Mouse (Mus musculus): ENCODE results near the gene Cnnm3.

Cnnm3 gene

DNA sequence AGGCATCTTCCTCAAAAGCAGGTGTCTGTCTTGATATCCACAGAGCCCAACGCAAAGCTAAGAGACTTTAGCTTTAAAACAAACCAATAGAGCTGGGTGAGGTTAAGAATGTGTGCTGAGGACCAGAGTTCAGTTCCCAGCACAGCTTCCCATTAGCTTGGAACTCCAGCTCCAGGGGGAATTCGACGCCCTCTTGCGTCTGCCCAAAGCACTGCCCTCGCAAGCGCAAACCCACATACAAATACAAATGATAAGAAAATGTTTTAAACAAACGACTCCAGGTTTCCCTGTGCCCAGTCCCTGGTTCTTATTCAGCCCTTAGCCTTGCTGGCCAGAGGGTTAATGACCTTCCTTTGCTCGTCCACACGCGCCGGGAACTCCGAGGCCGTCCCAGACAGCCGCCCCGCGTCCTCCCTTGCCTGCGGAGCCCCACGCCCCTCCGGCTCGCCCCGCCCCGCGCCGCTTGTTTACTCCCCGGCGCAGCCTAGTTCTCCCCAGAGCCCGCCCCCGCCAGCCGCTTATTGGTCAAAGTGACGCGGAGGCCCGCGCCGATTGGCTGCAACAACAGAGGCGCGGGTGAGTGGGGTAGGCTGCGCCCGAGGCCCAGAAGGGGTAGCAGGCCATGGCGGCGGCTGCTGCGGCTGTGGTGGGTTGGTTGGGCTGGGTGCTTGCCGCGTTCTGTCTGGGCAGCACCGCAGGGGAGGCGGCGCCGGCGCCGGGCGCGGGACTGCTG is at the start of gene Cnnm3:
TSS of gene Cnnm3 (plus strand) at position 579 of the 733 bp plus-strand sequence.
- peak; percentile 98 for DNase-seq (ENCODE audit: low spot score in 2 of 2)

GRCm38 (mm10) chr1:36465641-36466160 is 46.0 kb upstream of the Cnnm3 start:
- no peak for DNase-seq (ENCODE audit: low spot score in 2 of 2)

DNA sequence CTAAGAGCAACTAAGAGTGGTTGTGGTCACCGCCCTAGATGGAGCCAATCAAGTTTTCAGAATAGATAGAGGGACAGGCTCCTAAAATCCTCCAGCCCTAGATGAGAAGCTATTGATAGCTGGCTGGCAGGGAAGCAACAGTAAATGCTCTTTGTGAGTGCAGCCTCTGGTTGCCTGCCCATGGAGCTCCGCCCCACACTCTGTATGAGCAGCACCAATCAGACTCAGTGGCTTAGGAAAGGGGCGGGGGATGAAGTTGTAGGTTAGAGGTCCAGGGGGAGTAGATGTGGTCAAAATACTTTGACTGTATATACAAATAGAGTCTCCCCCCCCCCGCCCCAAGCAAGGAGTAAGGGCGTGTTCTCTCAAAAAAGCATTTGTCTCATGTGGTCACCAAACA is 44.2 kb upstream of the Cnnm3 start:
- no peak for DNase-seq (ENCODE audit: low spot score in 2 of 2)

DNA sequence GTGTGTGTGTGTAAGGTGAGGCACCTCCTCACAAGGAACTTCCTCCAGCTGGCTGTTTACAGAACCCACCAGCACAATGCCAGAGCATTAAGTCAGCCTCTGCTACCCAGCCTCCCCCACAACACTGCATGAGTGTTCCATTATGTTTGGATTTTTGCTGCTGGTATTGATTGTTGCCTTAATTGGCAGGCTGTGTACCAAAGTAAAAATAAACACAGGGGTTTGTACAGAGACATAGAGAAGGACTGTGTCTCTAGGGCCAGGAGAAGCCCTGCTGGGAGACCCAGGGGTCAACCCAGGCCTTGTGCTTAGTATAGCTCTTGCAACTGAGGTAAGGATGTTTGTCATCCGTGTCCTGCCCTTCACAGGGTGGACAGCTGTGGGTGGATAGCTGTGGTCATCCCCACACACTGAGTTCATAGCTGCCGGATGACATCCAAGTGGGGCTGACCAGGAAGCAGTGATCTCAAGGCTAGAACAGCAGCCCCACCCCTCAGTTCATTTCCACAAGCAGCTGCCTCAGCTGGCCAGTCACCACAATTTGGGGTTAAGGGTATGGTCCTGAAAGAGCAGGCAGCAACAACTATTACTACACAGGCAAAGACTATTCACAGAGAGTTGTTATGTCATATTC is 41.7 kb upstream of the Cnnm3 start:
- no peak for DNase-seq (ENCODE audit: low spot score in 2 of 2)

DNA sequence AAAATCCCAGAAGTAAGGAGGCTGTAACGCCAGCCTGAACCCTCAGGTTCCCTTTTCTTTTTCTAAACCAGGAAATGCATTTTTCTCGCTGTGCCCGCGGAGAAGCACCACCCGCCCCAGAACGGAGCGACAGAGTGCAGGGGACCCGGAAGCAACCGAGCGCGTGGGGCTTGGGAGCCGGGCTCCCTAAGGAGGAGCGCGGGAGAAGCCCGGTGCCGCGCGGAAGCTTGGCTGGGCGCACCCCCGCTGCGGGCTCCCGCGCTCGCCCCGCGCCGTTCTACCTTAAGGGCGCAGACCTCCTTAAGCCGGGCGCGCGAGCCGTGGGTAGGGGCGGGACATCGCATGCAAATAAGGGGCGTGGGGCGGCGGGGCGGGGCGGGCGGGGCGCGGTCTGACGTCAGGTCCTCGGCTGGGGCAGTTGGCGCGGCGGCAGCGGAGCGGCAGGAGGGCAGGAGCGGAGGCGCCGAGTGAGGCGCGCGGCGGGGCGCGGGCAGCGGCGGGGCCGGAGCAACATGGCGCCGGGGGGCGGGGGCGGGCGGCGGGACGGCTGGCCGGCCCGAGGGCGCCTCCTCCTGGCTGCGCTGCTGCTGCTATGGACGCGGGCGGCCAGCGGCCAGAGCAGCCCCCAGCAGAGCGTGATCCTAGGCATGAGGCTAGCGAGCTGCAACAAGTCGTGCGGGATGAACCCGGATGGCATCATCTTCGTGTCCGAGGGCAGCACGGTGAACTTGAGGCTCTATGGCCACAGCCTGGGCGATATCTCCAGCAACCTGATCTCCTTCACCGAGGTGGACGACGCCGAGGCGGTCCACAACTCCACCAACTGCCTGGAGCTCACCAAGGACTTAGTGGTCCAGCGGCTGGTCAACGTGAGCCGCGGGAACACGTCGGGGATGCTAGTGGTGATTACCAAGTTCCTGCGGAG is 40.2 kb upstream of the Cnnm3 start, which contains the start of gene Cnnm4:
TSS of gene Cnnm4 (plus strand) at position 440 of the 925 bp plus-strand sequence.
- peak; percentile 79 to 83 for DNase-seq (ENCODE audit: low spot score in 2 of 2)

DNA sequence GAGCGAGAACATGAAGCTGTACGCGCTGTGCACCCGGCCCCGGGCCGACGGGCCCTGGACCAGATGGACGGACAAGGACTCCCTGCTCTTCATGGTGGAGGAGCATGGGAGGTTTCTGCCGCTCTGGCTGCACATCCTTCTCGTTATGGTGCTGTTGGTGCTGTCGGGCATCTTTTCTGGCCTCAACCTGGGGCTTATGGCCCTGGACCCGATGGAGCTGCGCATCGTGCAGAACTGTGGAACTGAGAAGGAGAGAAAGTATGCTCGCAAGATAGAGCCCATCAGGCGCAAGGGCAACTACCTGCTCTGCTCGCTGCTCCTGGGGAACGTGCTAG is 39.6 kb upstream of the Cnnm3 start:
- DNase-seq (ENCODE audit: low spot score in 2 of 2), result no peak

DNA sequence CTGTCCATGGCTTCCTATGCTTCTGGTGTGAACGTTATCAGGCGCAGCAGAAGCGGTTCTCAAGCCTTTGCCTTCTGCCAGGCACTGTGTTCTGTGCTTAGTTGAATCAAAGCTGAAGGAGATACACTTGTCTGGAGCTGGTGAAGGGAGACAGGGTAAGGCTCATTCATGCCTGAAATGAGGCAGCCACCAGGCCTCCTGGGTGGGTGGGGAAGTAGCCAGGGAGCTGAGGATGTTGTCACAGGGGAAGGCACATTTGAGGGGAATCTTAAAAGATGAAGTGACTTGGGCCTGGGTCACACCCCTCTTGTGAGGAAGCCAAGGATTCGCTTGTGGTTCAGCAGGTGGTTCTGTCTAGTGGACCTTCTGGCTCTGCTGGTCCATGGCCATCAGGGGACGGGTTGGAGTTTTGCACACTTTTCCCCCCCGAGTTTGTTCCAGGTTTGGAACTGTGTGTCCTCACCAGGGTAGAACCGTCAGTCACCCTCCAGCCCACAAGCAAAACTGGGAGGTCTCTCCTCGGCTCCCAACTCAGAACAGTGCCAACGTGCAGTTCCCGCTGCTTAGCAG is 38.4 kb upstream of the Cnnm3 start:
- no peak for DNase-seq (ENCODE audit: low spot score in 2 of 2)

- no peak for DNase-seq (ENCODE audit: low spot score in 2 of 2)
These were observed 37.0 kb upstream of the Cnnm3 start for GRCm38 (mm10) chr1:36474646-36475045.

- no peak for DNase-seq (ENCODE audit: low spot score in 2 of 2)
These were observed 36.1 kb upstream of the Cnnm3 start for GRCm38 (mm10) chr1:36475480-36476110.

GRCm38 (mm10) chr1:36476426-36476825 is 35.2 kb upstream of the Cnnm3 start:
- no peak for DNase-seq (ENCODE audit: low spot score in 2 of 2)

GRCm38 (mm10) chr1:36478343-36478795 is 33.3 kb upstream of the Cnnm3 start:
- DNase-seq (ENCODE audit: low spot score in 2 of 2), result no peak

DNA sequence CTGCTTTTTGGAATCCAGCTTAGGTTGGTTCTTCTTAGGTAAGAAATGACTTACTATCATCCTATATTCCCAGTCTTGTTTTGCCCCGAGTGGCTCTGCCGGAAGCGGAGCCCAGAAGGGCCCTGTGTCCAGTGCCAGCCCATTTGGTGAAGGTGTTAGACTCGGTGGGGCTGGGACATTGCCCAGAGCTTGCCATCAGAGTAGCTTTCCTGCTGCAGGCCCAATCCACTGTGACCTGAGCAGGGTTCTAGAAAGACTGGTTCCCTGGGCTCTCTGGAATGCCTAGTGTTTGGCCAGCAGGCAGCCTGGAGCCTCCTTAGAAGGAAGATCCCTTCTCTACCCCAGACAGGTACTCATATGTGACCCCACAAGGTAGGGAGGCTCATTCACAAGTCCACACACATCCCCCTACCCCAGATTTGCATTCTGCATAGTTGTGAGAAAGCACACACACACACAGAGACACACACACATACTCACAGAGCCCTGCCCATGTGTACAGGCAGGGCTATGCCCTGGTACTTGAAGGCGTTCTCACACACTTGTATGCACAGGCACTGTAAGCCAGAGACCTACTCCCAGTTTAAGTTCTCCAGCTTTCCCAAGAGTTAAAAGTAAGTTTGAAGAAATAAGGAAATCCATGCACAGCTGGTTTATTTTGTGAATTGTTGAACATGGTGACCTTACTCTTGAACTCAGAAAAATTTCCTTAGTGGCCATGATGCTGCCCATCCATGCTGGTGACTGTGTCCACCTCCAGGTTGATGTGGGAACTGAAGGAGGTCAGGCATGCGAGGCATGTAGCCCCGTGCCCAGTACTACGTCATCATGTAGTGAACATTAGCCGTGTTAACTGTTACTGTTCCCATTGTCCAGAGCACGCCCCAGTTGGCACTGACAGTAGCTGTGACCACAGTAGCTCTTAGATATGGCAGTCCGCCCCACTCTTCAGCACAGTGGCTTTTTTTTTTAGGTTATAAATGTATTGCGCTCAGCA is 31.5 kb upstream of the Cnnm3 start:
- no peak for DNase-seq (ENCODE audit: low spot score in 2 of 2)

- DNase-seq (ENCODE audit: low spot score in 2 of 2), result no peak
These were observed 27.8 kb upstream of the Cnnm3 start for GRCm38 (mm10) chr1:36483825-36484224.

DNA sequence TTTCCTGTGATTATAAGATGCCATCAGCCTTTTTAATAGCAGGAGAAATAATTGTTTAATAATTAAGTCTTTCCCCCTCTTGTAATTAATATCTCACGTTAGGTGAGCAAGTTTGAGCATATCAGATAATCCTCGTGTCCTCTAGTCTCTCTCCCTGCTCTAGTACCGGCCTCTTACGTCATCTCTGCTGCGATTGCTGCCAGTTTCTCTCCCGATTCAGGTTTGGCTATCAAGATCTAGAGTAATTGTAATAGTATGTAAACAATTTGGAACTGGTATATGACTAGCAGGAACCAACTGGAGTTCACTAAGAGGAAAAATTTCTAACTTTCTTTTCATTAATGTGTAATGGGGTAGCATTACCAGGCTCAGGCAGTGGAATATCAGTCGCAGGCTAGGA is 26.6 kb upstream of the Cnnm3 start:
- no peak for DNase-seq (ENCODE audit: low spot score in 2 of 2)

DNA sequence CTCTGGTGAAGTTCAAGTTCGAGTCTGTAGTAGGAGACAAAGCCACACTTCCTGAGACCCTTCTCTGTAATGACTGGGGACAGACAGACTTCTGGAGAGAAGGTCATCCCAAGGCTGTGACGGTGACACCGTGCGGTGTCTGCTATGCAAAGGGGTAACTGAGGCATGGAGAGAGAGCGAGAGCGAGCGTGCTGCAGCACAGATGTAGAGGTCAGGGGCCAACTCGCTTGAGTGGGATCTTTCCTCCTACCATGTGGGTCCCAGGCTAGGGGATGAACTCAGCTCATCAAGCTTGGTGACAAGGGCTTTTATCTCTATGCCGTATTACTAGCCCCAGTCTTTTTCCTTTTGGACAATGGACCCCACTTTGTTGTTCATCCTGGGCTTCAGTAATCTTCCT is 24.6 kb upstream of the Cnnm3 start:
- no peak for DNase-seq (ENCODE audit: low spot score in 2 of 2)

- DNase-seq (ENCODE audit: low spot score in 2 of 2), result no peak
These were observed 22.0 kb upstream of the Cnnm3 start for GRCm38 (mm10) chr1:36489661-36490060.

- DNase-seq (ENCODE audit: low spot score in 2 of 2), result no peak
These were observed 19.1 kb upstream of the Cnnm3 start for GRCm38 (mm10) chr1:36492416-36493139.

- DNase-seq (ENCODE audit: low spot score in 2 of 2), result no peak
These were observed 18.4 kb upstream of the Cnnm3 start for GRCm38 (mm10) chr1:36493299-36493698.

- no peak for DNase-seq (ENCODE audit: low spot score in 2 of 2)
These were observed 14.9 kb upstream of the Cnnm3 start for GRCm38 (mm10) chr1:36496719-36497118.

All from right cerebral cortex, postnatal 36 days (tissue).